Mouse (Mus musculus): ENCODE data around the gene Olfr578.

DNA sequence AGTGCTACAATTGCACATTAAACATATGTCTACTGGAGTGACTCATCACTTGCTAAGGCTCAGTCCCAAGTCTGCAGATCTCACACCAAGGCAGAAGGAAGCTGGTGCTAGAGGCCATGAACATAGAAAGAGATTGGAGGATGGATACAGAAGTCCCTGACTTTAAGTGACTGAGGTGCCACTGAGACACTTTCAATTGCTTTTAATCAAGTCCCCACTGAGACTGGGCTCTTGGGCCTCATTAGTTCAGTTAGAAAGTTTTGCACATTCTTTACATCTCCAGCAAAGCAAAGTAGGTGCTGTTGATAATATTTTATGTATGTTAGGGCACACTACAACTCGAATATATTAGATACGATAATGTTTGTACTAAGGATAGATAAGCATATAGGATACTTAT is 13.3 kb downstream of the Olfr578 start, which contains the start of gene Olfr577:
- no peak for TF ChIP-seq CTCF (IDR thresholded peaks at IDR 0.05; ENCODE audit: low read depth)
- no peak for TF ChIP-seq EP300 (optimal IDR thresholded peaks at IDR 0.05)
